Mouse (Mus musculus) layer of hippocampus, adult 9-10 months (tissue): ENCODE measurements around the gene Arap2.

Source experiments
- DNase-seq: peaks from one replicate; pipeline ENCODE4 v3.0.0; 2022; ENCODE audit warnings: low spot score

Gene Arap2

DNA sequence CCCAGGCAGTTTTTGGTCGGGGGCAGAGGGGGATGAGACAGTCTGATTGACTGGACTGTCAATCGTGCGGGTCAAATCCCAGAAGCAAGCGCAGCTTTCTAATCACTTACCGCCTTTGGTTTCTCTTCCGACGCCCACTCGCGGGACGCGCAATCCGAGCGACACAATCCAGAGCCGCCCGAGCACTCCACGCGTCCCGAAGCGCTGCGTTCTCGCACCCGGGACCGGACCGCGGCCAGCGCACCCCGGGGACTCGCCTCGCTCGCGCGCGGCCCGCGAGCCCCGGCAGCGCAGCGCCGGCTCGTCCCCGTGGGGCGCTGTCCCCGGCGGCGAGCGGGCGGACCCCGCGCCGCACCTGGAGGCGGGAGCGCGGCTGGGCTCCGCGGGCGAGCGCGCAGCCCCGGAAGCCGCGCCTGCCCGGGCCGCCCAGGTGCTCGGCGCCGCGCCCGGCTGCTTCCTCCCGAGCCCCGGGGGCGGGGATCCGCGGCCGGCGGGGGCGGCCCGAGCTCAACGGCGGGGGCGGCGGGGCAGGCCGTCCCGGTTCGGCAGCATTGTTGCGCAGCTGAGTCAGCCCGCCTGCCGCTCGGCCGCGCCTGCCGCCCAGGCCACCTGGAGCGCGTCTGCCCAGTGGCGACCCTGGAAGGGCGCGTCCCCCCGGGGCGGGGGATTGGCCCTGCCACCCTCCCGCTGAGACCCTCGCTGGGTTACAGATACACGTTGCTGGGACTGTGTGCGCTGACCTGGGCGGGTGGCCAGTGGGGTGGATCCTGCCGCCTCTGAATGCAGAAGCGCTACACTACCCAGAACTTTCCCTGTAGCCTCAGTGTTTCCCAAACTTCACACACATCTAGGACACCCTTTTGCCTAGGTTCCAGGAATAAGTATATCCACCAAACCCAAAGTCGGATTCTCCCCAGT, at the start of gene Arap2:
Gene Arap2, minus strand, starts transcription at position 376 of the 918 bp plus-strand sequence.
- no peak for DNase-seq

DNA sequence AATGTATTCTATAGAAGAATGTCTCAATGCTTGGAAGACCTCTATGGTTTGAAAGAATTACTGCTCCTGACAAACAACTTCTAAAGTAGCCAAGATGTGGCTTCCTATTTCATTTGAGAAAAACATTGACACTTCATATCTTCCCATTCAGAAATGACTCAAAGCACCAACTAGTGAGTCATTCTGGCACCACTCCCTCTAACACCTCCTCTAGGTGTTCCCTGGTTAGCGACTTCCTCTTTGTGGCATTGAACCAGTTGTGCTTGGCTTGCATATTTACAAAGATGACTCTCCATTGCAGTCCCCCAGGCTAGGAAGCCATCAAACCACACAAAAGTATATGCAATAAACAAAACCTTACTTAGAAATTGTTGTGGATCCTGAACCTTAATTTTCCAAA, 49.8 kb upstream of the Arap2 start:
- DNase-seq, result no peak

GRCm38 (mm10) chr5:62814072-62814414, 48.1 kb upstream of the Arap2 start:
- DNase-seq, result no peak

- no peak for DNase-seq
Observed at GRCm38 (mm10) chr5:62813402-62814071, 47.6 kb upstream of the Arap2 start, which contains the start of gene Dthd1. Gene Dthd1, plus strand, starts transcription at chr5:62813823.

- DNase-seq, result no peak
Observed at GRCm38 (mm10) chr5:62792776-62793175, 26.8 kb upstream of the Arap2 start.

DNA sequence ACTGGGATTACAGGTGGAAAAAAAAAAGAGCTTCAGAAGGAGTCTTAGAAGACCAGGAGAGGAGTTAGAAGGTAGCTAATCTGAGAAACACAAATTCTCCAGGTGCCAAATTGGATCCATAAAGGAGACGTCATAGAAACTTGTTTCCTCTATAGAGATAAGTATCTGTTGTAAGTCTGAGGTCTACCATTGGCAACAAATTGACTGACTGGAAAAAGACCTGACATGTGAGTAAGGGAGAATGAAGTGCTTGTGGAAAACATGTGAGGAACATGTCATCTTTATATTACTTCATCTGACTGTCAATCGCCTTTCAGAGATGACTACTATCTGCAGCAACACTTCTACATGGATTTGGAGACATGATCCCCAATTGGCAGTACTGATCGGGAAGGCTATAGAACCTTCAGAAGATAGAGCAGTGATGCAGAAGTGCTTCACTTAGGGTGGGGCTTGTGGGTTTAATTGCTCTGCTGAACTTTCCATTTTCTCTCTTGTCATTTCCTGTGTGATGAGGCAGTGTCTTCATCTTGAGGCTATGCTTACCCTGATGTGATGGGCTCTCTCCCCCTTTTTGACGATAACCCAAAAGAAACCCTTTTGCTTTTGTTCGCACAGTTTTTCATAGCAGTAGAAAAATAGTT, 25.1 kb upstream of the Arap2 start:
- no peak for DNase-seq

- no peak for DNase-seq
Observed at GRCm38 (mm10) chr5:62786809-62787208, 20.9 kb upstream of the Arap2 start.

GRCm38 (mm10) chr5:62778682-62779081, 12.7 kb upstream of the Arap2 start:
- DNase-seq, result no peak

- no peak for DNase-seq
Observed at GRCm38 (mm10) chr5:62777804-62778203, 11.8 kb upstream of the Arap2 start.

- no peak for DNase-seq
Observed at GRCm38 (mm10) chr5:62771775-62772599, 6.0 kb upstream of the Arap2 start.

- DNase-seq, result no peak
Observed at GRCm38 (mm10) chr5:62765459-62765783, 538 bp downstream of the Arap2 start.

DNA sequence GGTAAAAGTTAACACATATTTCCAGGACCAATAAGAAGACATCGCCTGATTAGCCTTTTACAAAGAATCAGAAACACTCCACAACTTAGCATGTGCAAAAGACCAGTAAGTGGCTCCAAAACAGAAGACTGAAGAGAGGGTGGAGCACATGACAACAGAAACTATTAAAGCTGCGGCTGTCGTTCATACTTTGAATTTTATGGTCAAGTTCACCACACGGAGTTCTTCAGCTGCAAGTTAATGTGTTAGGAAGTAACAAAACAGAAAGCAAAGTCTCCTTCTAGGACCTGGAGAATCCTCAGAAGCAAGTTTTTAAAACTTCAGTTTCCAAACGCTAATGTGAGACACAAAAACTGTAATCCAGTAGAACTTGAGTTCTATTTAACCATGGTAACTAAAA, 1.8 kb downstream of the Arap2 start:
- DNase-seq, result no peak

GRCm38 (mm10) chr5:62763046-62763445, 2.9 kb downstream of the Arap2 start:
- DNase-seq, result no peak

GRCm38 (mm10) chr5:62762298-62762960, 3.5 kb downstream of the Arap2 start:
- DNase-seq, result no peak

DNA sequence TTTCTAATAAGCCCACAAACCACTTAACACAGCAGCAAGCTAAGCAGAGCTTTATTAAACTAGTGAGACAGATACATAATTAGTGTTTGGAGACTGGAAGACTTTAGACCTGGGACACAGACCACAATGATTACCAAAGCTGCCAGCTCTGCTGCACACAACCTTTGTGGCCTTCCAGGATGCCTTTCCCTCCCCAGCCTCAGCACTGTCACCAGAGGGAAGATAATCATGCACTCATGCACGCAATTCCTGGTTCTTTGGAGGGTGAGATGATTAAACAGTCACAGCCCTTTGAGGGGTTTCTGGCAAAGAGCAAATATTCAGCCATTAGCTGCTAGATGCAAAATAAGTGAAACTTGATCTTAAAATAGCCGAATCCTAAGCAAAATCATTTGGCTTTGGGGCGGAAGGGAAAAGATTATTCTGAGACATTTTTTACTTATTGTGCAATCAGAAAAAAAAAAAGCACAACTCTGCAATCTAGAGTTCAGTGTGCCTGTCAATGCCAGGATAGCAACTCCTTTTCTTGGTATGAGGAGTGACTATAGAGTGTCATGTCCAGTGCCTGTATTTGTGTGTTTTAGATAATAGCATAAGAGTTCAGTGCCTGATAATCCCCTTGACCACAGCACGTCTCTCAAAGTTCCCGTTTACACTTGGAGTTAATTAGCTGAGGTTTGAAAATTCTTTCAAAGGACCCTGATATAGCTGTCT, 5.0 kb downstream of the Arap2 start:
- DNase-seq, result no peak

DNA sequence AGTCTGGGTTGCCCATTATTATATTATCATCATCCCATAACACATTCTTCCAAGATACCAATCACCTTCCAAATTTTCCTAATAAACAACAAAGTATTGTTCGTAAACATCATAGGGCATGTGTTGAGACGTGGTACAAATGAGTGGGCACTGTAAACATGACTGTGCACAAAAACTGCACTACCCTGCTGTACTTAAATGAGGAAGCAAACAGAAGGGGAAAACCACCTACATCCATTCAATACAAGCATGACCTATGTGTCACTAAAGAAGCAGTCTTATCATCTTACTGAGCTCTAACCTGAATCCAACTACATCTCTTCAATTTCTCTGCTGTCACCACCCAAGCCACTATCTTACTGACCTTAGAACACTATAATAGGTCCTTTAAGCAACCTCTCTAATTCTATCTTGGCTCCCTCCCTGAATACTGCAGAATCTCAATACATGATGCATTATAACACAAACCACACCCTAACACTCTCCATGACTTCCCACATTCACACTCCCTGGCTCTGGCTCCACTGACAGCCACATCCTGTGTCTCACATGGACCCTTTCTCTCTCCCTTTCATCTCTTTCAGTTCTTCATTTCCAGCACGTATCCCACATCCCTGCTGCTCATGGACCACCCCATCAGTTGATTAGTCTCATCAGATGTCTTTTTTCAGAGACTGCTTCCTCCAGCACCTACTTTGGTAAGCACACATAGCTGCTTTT, 10.0 kb downstream of the Arap2 start:
- no peak for DNase-seq

GRCm38 (mm10) chr5:62752934-62753333, 13.0 kb downstream of the Arap2 start:
- DNase-seq, result no peak

GRCm38 (mm10) chr5:62751692-62752091, 14.3 kb downstream of the Arap2 start:
- DNase-seq, result no peak

DNA sequence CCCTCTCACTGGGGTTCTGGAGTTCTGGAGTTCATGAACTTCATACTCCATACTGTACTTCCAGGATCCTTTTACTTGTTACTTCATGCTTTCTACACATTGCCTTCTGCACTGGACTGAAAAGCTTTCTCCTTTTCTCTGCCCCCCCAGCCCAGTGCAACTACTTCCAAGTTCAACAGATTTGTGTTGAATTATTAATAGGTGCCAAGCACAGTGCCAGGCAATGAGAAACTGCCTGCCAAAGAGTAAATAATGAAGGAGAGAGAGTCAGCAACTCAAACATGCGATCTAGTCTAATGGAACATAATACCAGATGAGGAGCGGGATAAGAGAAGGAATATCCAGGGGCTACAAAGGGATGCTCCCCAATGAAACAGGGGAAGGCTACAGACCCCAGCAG, 17.8 kb downstream of the Arap2 start:
- no peak for DNase-seq

DNA sequence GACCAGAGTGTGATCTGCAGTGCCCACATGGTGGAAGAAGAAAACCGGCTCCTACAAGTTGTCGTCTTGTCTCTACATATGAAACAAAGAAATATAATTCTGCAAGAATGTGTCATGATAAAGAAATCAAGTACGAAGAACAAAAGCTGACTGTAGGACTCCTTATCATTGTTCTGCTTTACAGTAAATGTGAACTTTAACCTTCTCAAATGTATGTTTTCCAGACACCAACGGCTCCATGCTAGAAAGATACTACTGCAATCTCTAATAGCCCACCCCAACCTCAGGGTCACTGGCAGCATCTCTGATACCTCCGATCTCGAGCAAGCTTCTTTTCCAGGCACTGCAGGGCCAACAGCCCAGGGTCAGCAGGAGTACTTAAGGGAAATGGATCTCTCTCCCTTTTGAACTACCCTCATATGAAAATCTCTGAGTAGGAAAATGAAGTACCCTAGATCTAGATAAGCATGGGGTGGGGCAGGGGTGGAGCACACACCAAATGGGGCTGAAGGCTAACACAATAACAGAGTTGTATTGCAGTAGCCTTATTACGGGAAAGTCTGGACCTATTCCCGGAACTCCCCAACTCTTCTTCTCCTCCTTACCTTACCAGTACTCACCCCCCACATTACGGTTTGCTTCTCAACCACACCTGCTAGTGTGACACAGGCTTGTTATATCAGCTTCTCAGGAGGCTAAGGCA, 22.6 kb downstream of the Arap2 start:
- no peak for DNase-seq
